ENCODE assay signal across 21 mouse cellular contexts in the genomic region with DNA sequence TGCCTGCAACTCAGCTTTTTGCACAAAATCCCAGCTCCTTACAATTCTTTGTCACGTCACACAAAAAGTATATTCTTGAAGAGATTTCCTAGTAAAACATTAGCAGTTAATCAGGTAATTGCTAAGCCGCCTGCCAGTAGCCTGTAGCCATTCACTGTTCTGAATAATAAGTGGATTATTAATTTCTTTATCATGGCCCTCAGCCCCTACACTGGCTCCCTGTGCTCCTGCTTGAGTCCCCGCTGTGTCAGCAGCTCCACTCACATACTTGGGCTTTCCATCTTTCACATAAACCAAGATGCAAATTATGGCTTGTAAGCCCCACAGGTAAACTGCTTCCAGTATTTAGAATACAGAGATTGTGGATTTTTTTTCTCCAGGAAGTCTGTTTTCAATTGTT.
A peak's percentile ranks its signal among the peaks of the same experiment; 100 is the strongest.
DNase-seq lines count a peak whose midpoint lies in the region; ATAC-seq and TF ChIP-seq lines count a peak whose summit lies in the region.
"Had no signal": no experiment of that assay in that cellular context is flagged by ENCODE, and none has a peak within 500 bp of the region (broad histone marks: within the 10 kb centered on the region; RNA-seq: fewer than 3 reads in every experiment).

No protein-coding gene starts in this region.

- H3K4me2 ChIP-seq in forebrain, embryonic 11.5 days (ENCODE audit: low read depth, low read length, severe bottlenecking) = no peak overlapping the region
- no peak overlapping the region for H3K4me2 ChIP-seq in forebrain, postnatal 0 days (ENCODE audit: low read depth)
- no peak overlapping the region for H3K4me2 ChIP-seq in kidney, embryonic 15.5 days
- H3K4me2 ChIP-seq in kidney, embryonic 14.5 days (replicated peaks; ENCODE audit: low read depth, low read length) = no peak overlapping the region
- no peak overlapping the region for H3K4me2 ChIP-seq in midbrain, embryonic 15.5 days
- H3K4me2 ChIP-seq in midbrain, embryonic 11.5 days = no peak overlapping the region
- H3K4me2 ChIP-seq: heart, embryonic 13.5 days; hindbrain, embryonic 13.5 days had no signal

- H3K4me3 ChIP-seq in forebrain, embryonic 11.5 days (ENCODE audit: low read depth, low read length) = no peak overlapping the region
- no peak overlapping the region for H3K4me3 ChIP-seq in forebrain, postnatal 0 days (ENCODE audit: low read depth, low read length)
- H3K4me3 ChIP-seq in kidney, embryonic 15.5 days (replicated peaks) = no peak overlapping the region
- H3K4me3 ChIP-seq in kidney, embryonic 14.5 days (ENCODE audit: low read length) = no peak overlapping the region
- H3K4me3 ChIP-seq in midbrain, embryonic 15.5 days = no peak overlapping the region
- H3K4me3 ChIP-seq in midbrain, embryonic 11.5 days (ENCODE audit: low read depth, low read length) = no peak overlapping the region
- H3K4me3 ChIP-seq: forebrain, embryonic 10.5 days; heart, adult 2 months; heart, embryonic 10.5 days; heart, embryonic 13.5 days; hindbrain, embryonic 13.5 days had no signal

- no peaks in the 10 kb centered on the region; the same call in 1 of the 2 replicates for H3K4me1 ChIP-seq in forebrain, embryonic 11.5 days (replicated peaks; ENCODE audit: control insufficient read depth, insufficient read depth, low read length)
- H3K4me1 ChIP-seq in forebrain, postnatal 0 days (ENCODE audit: insufficient read depth) = no peaks in the 10 kb centered on the region
- no peaks in the 10 kb centered on the region for H3K4me1 ChIP-seq in kidney, embryonic 15.5 days
- H3K4me1 ChIP-seq in kidney, embryonic 14.5 days (ENCODE audit: control insufficient read depth, insufficient read depth, low read length) = no peaks in the 10 kb centered on the region
- H3K4me1 ChIP-seq in midbrain, embryonic 15.5 days = peaks cover 3% of the 10 kb centered on the region; the same call in 1 of the 2 replicates
- H3K4me1 ChIP-seq in midbrain, embryonic 11.5 days (ENCODE audit: control insufficient read depth, insufficient read depth, low read length) = no peaks in the 10 kb centered on the region
- H3K4me1 ChIP-seq: heart, embryonic 10.5 days; heart, embryonic 13.5 days had no signal

- no peak for TF ChIP-seq CTCF in forebrain, postnatal 0 days (IDR thresholded peaks at IDR 0.05; ENCODE audit: low read depth)

- no peak overlapping the region for H3K27ac ChIP-seq in forebrain, embryonic 11.5 days (ENCODE audit: low read depth, low read length)
- H3K27ac ChIP-seq in forebrain, postnatal 0 days (ENCODE audit: low read depth, low read length) = no peak overlapping the region
- H3K27ac ChIP-seq in kidney, embryonic 15.5 days = peak overlapping the region; percentile 32; the same call in 1 of the 2 replicates
- H3K27ac ChIP-seq in kidney, embryonic 14.5 days (ENCODE audit: low read depth, low read length) = no peak overlapping the region
- H3K27ac ChIP-seq in midbrain, embryonic 15.5 days = no peak overlapping the region
- H3K27ac ChIP-seq in midbrain, embryonic 11.5 days (ENCODE audit: low read depth, low read length) = no peak overlapping the region
- H3K27ac ChIP-seq: forebrain, embryonic 10.5 days; heart, adult 2 months; heart, embryonic 10.5 days; heart, embryonic 13.5 days; hindbrain, embryonic 13.5 days had no signal

- 49% methylated on average over 3 of the region's 3 CpGs for WGBS in forebrain, embryonic 11.5 days
- WGBS in forebrain, postnatal 0 days = 38% methylated on average over 3 of the region's 3 CpGs
- 66% methylated on average over 3 of the region's 3 CpGs for WGBS in kidney, embryonic 15.5 days
- 73% methylated on average over 3 of the region's 3 CpGs for WGBS in kidney, embryonic 14.5 days
- 38% methylated on average over 3 of the region's 3 CpGs for WGBS in midbrain, embryonic 15.5 days
- 85% methylated on average over 3 of the region's 3 CpGs for WGBS in midbrain, embryonic 11.5 days

- H3K9me3 ChIP-seq in forebrain, embryonic 11.5 days (ENCODE audit: control insufficient read depth, low read length) = no peaks in the 10 kb centered on the region
- no peaks in the 10 kb centered on the region for H3K9me3 ChIP-seq in forebrain, postnatal 0 days (ENCODE audit: low read length)
- no peaks in the 10 kb centered on the region for H3K9me3 ChIP-seq in kidney, embryonic 15.5 days (replicated peaks)
- no peaks in the 10 kb centered on the region for H3K9me3 ChIP-seq in kidney, embryonic 14.5 days (ENCODE audit: control insufficient read depth, low read length)
- H3K9me3 ChIP-seq in midbrain, embryonic 15.5 days = no peaks in the 10 kb centered on the region
- H3K9me3 ChIP-seq in midbrain, embryonic 11.5 days (ENCODE audit: control insufficient read depth, low read length) = no peaks in the 10 kb centered on the region
- H3K9me3 ChIP-seq: forebrain, embryonic 10.5 days; heart, embryonic 10.5 days; heart, embryonic 13.5 days; hindbrain, embryonic 13.5 days had no signal

- no peaks in the 10 kb centered on the region for H3K27me3 ChIP-seq in forebrain, embryonic 11.5 days (ENCODE audit: control insufficient read depth, insufficient read depth, low read length)
- no peaks in the 10 kb centered on the region for H3K27me3 ChIP-seq in forebrain, postnatal 0 days (ENCODE audit: insufficient read depth, low read length)
- H3K27me3 ChIP-seq in kidney, embryonic 15.5 days = no peaks in the 10 kb centered on the region
- H3K27me3 ChIP-seq in kidney, embryonic 14.5 days (ENCODE audit: control insufficient read depth, insufficient read depth, low read length) = no peaks in the 10 kb centered on the region
- no peaks in the 10 kb centered on the region for H3K27me3 ChIP-seq in midbrain, embryonic 15.5 days (replicated peaks)
- no peaks in the 10 kb centered on the region for H3K27me3 ChIP-seq in midbrain, embryonic 11.5 days (ENCODE audit: control insufficient read depth, insufficient read depth, low read length)
- H3K27me3 ChIP-seq: heart, embryonic 13.5 days; hindbrain, embryonic 13.5 days had no signal

- H3K36me3 ChIP-seq in forebrain, embryonic 11.5 days (ENCODE audit: control insufficient read depth, insufficient read depth, low read length) = no peaks in the 10 kb centered on the region
- no peaks in the 10 kb centered on the region for H3K36me3 ChIP-seq in forebrain, postnatal 0 days (ENCODE audit: insufficient read depth)
- no peaks in the 10 kb centered on the region for H3K36me3 ChIP-seq in kidney, embryonic 15.5 days
- H3K36me3 ChIP-seq in kidney, embryonic 14.5 days (ENCODE audit: control insufficient read depth, insufficient read depth, low read length) = no peaks in the 10 kb centered on the region
- no peaks in the 10 kb centered on the region for H3K36me3 ChIP-seq in midbrain, embryonic 15.5 days (replicated peaks)
- no peaks in the 10 kb centered on the region for H3K36me3 ChIP-seq in midbrain, embryonic 11.5 days (ENCODE audit: control insufficient read depth, insufficient read depth, low read length)
- H3K36me3 ChIP-seq: forebrain, embryonic 10.5 days; heart, embryonic 10.5 days; heart, embryonic 13.5 days; hindbrain, embryonic 13.5 days had no signal

- no peak for DNase-seq in forebrain, embryonic 11.5 days (ENCODE audit: low spot score)
- no peak for DNase-seq in forebrain, postnatal 0 days
- DNase-seq in midbrain, embryonic 11.5 days (ENCODE audit: low spot score, missing footprints) = no peak
- DNase-seq: adrenal gland, adult 8-10 months; adrenal gland, postnatal 25 days; cerebellum, adult 18-20 months; cerebellum, adult 9-10 months; cerebellum, postnatal 14 days; gastrocnemius, postnatal 36 days; heart, adult 2 months; heart, postnatal 14 days; heart, postnatal 4 days had no signal

- no peak overlapping the region for H3K9ac ChIP-seq in forebrain, embryonic 11.5 days (ENCODE audit: low read length)
- no peak overlapping the region for H3K9ac ChIP-seq in forebrain, postnatal 0 days
- no peak overlapping the region for H3K9ac ChIP-seq in kidney, embryonic 15.5 days
- H3K9ac ChIP-seq in kidney, embryonic 14.5 days (ENCODE audit: low read depth, low read length) = no peak overlapping the region
- H3K9ac ChIP-seq in midbrain, embryonic 15.5 days = no peak overlapping the region
- H3K9ac ChIP-seq in midbrain, embryonic 11.5 days (ENCODE audit: low read length) = no peak overlapping the region
- H3K9ac ChIP-seq: heart, embryonic 13.5 days; hindbrain, embryonic 13.5 days had no signal

- ATAC-seq in forebrain, embryonic 11.5 days (replicated peaks; ENCODE audit: low FRiP score) = 0 out of 2 replicates have a peak, but pooled peaks have one; percentile 51
- no peak for ATAC-seq in forebrain, postnatal 0 days
- ATAC-seq in kidney, embryonic 15.5 days (replicated peaks; ENCODE audit: low FRiP score) = no peak
- ATAC-seq in kidney, embryonic 14.5 days (ENCODE audit: low FRiP score, low TSS enrichment) = no peak
- ATAC-seq in midbrain, embryonic 15.5 days (replicated peaks) = peak; percentile 85
- no peak for ATAC-seq in midbrain, embryonic 11.5 days (ENCODE audit: low FRiP score)
- ATAC-seq: activated CD4-positive, CD25-positive, alpha-beta regulatory T cell, adult 4 months; forebrain, embryonic 14.5 days had no signal

Comparison
In these comparisons a context has a peak if more than half of its experiments do, and no peak if none do; other contexts are left out.
1. ATAC-seq: peak in forebrain, embryonic 11.5 days (single experiment) and midbrain, embryonic 15.5 days (single experiment); none in forebrain, postnatal 0 days (single experiment), kidney, embryonic 15.5 days (single experiment), kidney, embryonic 14.5 days (single experiment) and midbrain, embryonic 11.5 days (single experiment).